Mouse (Mus musculus) megakaryocyte, embryonic 14.5 days (primary cell): ENCODE measurements at regions not wholly inside any gene's neighbourhood (a gene's known extent, or its start where the extent isn't known, plus 50 kb on each side); places are given as distances from the start of the nearest gene placed in this dataset.

Source experiments
- FLI1 ChIP-seq: IDR thresholded peaks from 2 replicates; pipeline ENCODE4 v1.6.1; 2012; ENCODE audit warnings: low read length, inconsistent platforms, mixed read lengths
- GATA1 ChIP-seq: IDR thresholded peaks from 3 replicates; pipeline ENCODE4 v1.6.1; 2012; ENCODE audit warnings: mixed read lengths, low read length, inconsistent platforms, borderline replicate concordance

DNA sequence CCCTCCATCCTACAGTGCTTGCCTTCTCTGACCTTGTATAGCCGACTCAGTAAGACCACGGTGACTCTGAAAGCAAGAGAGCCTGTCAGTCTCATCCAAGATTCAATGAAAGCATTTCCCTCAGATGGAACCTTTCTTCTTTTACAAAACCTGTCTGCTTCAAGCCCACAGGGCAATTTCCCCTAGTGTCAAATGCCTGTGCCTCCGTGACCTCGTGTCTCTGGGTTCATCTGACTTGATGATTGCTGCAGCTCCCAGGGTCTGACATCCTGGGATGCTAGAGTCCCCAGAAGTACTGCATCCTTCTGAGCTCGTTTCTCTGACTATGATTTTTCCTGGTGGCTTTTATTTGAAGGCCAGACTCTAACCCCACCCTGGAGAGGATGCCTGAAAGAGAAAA lies 270.3 kb upstream of the Npvf start:
- TF ChIP-seq GATA1 (no peak), FLI1 (no peak)
